Mouse (Mus musculus) limb, embryonic 12.5 days (tissue): ENCODE results near the gene Cdc42ep1. TPM values are rescaled to one million over a fixed set of nuclear protein-coding genes. Genes with fewer than 3 reads are reported as not detected.

Experiments
- ATAC-seq: fragments of 200-750 bp; cut with Nextera tagmentation; 2 replicates; pipeline ENCODE4 v1.8.0; 2017; ENCODE audit warnings: low read depth, moderate TSS enrichment; ENCODE audit not compliant: insufficient number of reproducible peaks, insufficient read depth, low FRiP score, low TSS enrichment
- H3K27ac ChIP-seq: fragments of 300-500 bp; sonication (generic); 2 replicates; pipeline ENCODE4 v1.5.1; 2016; ENCODE audit warnings: mild to moderate bottlenecking, moderate library complexity
- H3K27me3 ChIP-seq: fragments of 300-500 bp; sonication (generic); 2 replicates; pipeline ENCODE4 v1.6.1; 2016; ENCODE audit warnings: mild to moderate bottlenecking, moderate library complexity
- H3K36me3 ChIP-seq: fragments of 300-500 bp; sonication (generic); 2 replicates; pipeline ENCODE4 v1.6.1; 2016; ENCODE audit warnings: mild to moderate bottlenecking, moderate library complexity
- H3K4me1 ChIP-seq: fragments of 300-500 bp; sonication (generic); replicated peaks from 2 replicates; pipeline ENCODE4 v1.6.1; 2016
- H3K4me2 ChIP-seq: fragments of 300-500 bp; sonication (generic); 2 replicates; pipeline ENCODE4 v1.6.1; 2016; ENCODE audit warnings: mild to moderate bottlenecking, moderate library complexity
- H3K4me3 ChIP-seq: fragments of 300-500 bp; sonication (generic); replicated peaks from 2 replicates; pipeline ENCODE4 v1.5.1; 2016; ENCODE audit warnings: mild to moderate bottlenecking
- H3K9ac ChIP-seq: fragments of 300-500 bp; sonication (generic); replicated peaks from 2 replicates; pipeline ENCODE4 v1.6.1; 2016; ENCODE audit warnings: mild to moderate bottlenecking, moderate library complexity
- H3K9me3 ChIP-seq: fragments of 300-500 bp; sonication (generic); 2 replicates; pipeline ENCODE4 v1.6.1; 2016; ENCODE audit warnings: mild to moderate bottlenecking, moderate library complexity
- WGBS: fragments of 180-500 bp; shearing (Covaris S2); methylation state at CpG from one replicate; pipeline ENCODE4 v1.1.7; 2016; 5-methylcytosine and 5-hydroxymethylcytosine counted together
- polyA plus RNA-seq: library from polyadenylated mRNA; unstranded; fragments of >200 nt; fragmentation: Nextera tagmentation; extraction: Ambion mirVana; gene quantifications from 2 replicates; pipeline ENCODE4 v1.2.1, GENCODE M21; 2016

Cdc42ep1 gene
- polyA plus RNA-seq, 1 experiment from 2014 or later, result 14.3 TPM

GRCm38 (mm10) chr15:78830742-78831719, 11.4 kb upstream of the Cdc42ep1 start:
- Histone ChIP-seq H3K4me1 (peaks cover 54% of the 10 kb centered on the region), H3K27ac (no peak overlapping the region), H3K27me3 (peaks cover 20% of the 10 kb centered on the region), H3K9me3 (no peaks in the 10 kb centered on the region), H3K36me3 (no peaks in the 10 kb centered on the region), H3K4me2 (no peak overlapping the region), H3K9ac (no peak overlapping the region), H3K4me3 (no peak overlapping the region)
- WGBS, result 42% methylated on average over 10 of the region's 10 CpGs
- no peak for ATAC-seq

- Histone ChIP-seq H3K4me3 (no peak overlapping the region), H3K9ac (peak overlapping the region; percentile 14; the same call in 1 of the 2 replicates), H3K36me3 (no peaks in the 10 kb centered on the region), H3K4me2 (peak overlapping the region; percentile 28), H3K4me1 (peaks cover 55% of the 10 kb centered on the region), H3K27me3 (peaks cover 16% of the 10 kb centered on the region), H3K9me3 (no peaks in the 10 kb centered on the region), H3K27ac (peak overlapping the region; percentile 80)
- WGBS, result 28% methylated on average over 18 of the region's 19 CpGs
- ATAC-seq, result no peak
These were observed 10.4 kb upstream of the Cdc42ep1 start for GRCm38 (mm10) chr15:78831720-78832657.

GRCm38 (mm10) chr15:78832701-78833123, 9.7 kb upstream of the Cdc42ep1 start:
- H3K4me3 ChIP-seq, result no peak overlapping the region
- WGBS, result 5% methylated on average over 14 of the region's 14 CpGs
- peak; percentile 16; the same call in 1 of the 2 replicates for ATAC-seq
- peaks cover 12% of the 10 kb centered on the region for H3K27me3 ChIP-seq
- H3K4me2 ChIP-seq, result peak overlapping the region; percentile 28
- no peaks in the 10 kb centered on the region for H3K9me3 ChIP-seq
- H3K9ac ChIP-seq, result peak overlapping the region; percentile 34; the same call in 1 of the 2 replicates
- H3K27ac ChIP-seq, result peak overlapping the region; percentile 80
- peaks cover 55% of the 10 kb centered on the region for H3K4me1 ChIP-seq
- H3K36me3 ChIP-seq, result no peaks in the 10 kb centered on the region

- no peak overlapping the region for H3K4me3 ChIP-seq
- peak overlapping the region; percentile 80 for H3K27ac ChIP-seq
- no peak overlapping the region for H3K4me2 ChIP-seq
- ATAC-seq, result no peak
- H3K4me1 ChIP-seq, result peaks cover 52% of the 10 kb centered on the region
- H3K9me3 ChIP-seq, result no peaks in the 10 kb centered on the region
- peaks cover 3% of the 10 kb centered on the region for H3K27me3 ChIP-seq
- 94% methylated on average over 3 of the region's 3 CpGs for WGBS
- no peak overlapping the region for H3K9ac ChIP-seq
- H3K36me3 ChIP-seq, result no peaks in the 10 kb centered on the region
These were observed 8.8 kb upstream of the Cdc42ep1 start for GRCm38 (mm10) chr15:78833582-78833981.

GRCm38 (mm10) chr15:78834233-78835005, 8.0 kb upstream of the Cdc42ep1 start:
- WGBS, result 21% methylated on average over 10 of the region's 10 CpGs
- peak overlapping the region; percentile 83; the same call in 1 of the 2 replicates for H3K27ac ChIP-seq
- H3K4me3 ChIP-seq, result no peak overlapping the region
- peaks cover 61% of the 10 kb centered on the region for H3K4me1 ChIP-seq
- H3K4me2 ChIP-seq, result no peak overlapping the region
- H3K27me3 ChIP-seq, result 0 out of 2 replicates have a peak, but pooled peaks cover 2% of the 10 kb centered on the region
- no peaks in the 10 kb centered on the region for H3K36me3 ChIP-seq
- H3K9ac ChIP-seq, result 0 out of 2 replicates have a peak overlapping the region, but pooled peaks have one; percentile 18
- ATAC-seq, result no peak
- no peaks in the 10 kb centered on the region for H3K9me3 ChIP-seq

- WGBS, result 14% methylated on average over 11 of the region's 12 CpGs
- peaks cover 71% of the 10 kb centered on the region for H3K4me1 ChIP-seq
- ATAC-seq, result no peak
- no peaks in the 10 kb centered on the region for H3K36me3 ChIP-seq
- 0 out of 2 replicates have a peak, but pooled peaks cover 2% of the 10 kb centered on the region for H3K27me3 ChIP-seq
- H3K27ac ChIP-seq, result peak overlapping the region; percentile 83
- no peak overlapping the region for H3K4me3 ChIP-seq
- no peak overlapping the region for H3K4me2 ChIP-seq
- H3K9ac ChIP-seq, result no peak overlapping the region
- H3K9me3 ChIP-seq, result no peaks in the 10 kb centered on the region
These were observed 7.0 kb upstream of the Cdc42ep1 start for GRCm38 (mm10) chr15:78835200-78836085.

GRCm38 (mm10) chr15:78836086-78836621, 6.3 kb upstream of the Cdc42ep1 start:
- ATAC-seq, result no peak
- H3K4me3 ChIP-seq, result no peak overlapping the region
- 0 out of 2 replicates have a peak, but pooled peaks cover 2% of the 10 kb centered on the region for H3K27me3 ChIP-seq
- peak overlapping the region; percentile 83 for H3K27ac ChIP-seq
- no peak overlapping the region for H3K9ac ChIP-seq
- no peaks in the 10 kb centered on the region for H3K9me3 ChIP-seq
- no peaks in the 10 kb centered on the region for H3K36me3 ChIP-seq
- WGBS, result 30% methylated on average over 8 of the region's 8 CpGs
- H3K4me2 ChIP-seq, result no peak overlapping the region
- H3K4me1 ChIP-seq, result peaks cover 73% of the 10 kb centered on the region

- H3K27ac ChIP-seq, result peak overlapping the region; percentile 82
- H3K4me2 ChIP-seq, result no peak overlapping the region
- peaks cover 28% of the 10 kb centered on the region for H3K27me3 ChIP-seq
- H3K9me3 ChIP-seq, result no peaks in the 10 kb centered on the region
- WGBS, result 3% methylated on average over 2 of the region's 2 CpGs
- H3K4me1 ChIP-seq, result peaks cover 71% of the 10 kb centered on the region
- H3K4me3 ChIP-seq, result no peak overlapping the region
- ATAC-seq, result peak; percentile 13; the same call in 1 of the 2 replicates
- 0 out of 2 replicates have a peak overlapping the region, but pooled peaks have one; percentile 23 for H3K9ac ChIP-seq
- no peaks in the 10 kb centered on the region for H3K36me3 ChIP-seq
These were observed 2.7 kb upstream of the Cdc42ep1 start for GRCm38 (mm10) chr15:78839744-78840143.

GRCm38 (mm10) chr15:78840241-78840640, 2.2 kb upstream of the Cdc42ep1 start:
- H3K9ac ChIP-seq, result no peak overlapping the region
- ATAC-seq, result no peak
- H3K27ac ChIP-seq, result peak overlapping the region; percentile 82
- WGBS, result 41% methylated on average over 3 of the region's 3 CpGs
- peaks cover 67% of the 10 kb centered on the region for H3K4me1 ChIP-seq
- H3K9me3 ChIP-seq, result no peaks in the 10 kb centered on the region
- H3K36me3 ChIP-seq, result no peaks in the 10 kb centered on the region
- no peak overlapping the region for H3K4me2 ChIP-seq
- H3K4me3 ChIP-seq, result no peak overlapping the region
- H3K27me3 ChIP-seq, result peaks cover 29% of the 10 kb centered on the region
